ENCODE assay signal across 26 mouse cellular contexts in genomic region chr14:75218843-75219242, GRCm38 (mm10). TPM values are rescaled to one million over a fixed set of nuclear protein-coding genes. Genes with fewer than 3 reads are reported as not detected.
DNase-seq lines count a peak whose midpoint lies in the region; ATAC-seq and TF ChIP-seq lines count a peak whose summit lies in the region.
"Had no signal": no experiment of that assay in that cellular context is flagged by ENCODE, and none has a peak within 500 bp of the region (broad histone marks: within the 10 kb centered on the region; RNA-seq: fewer than 3 reads in every experiment).

No protein-coding gene starts in this region.

- 94% methylated on average over 2 of the region's 2 CpGs for WGBS in midbrain, embryonic 11.5 days
- WGBS in midbrain, embryonic 10.5 days: 86% methylated on average over 2 of the region's 2 CpGs
- 79% methylated on average over 2 of the region's 2 CpGs for WGBS in forebrain, embryonic 12.5 days
- 96% methylated on average over 2 of the region's 2 CpGs for WGBS in hindbrain, embryonic 13.5 days
- 90% methylated on average over 2 of the region's 2 CpGs for WGBS in neural tube, embryonic 12.5 days
- 90% methylated on average over 2 of the region's 2 CpGs for WGBS in heart, adult 2 months

- H3K27ac ChIP-seq in midbrain, embryonic 11.5 days (ENCODE audit: low read depth, low read length): no peak overlapping the region
- H3K27ac ChIP-seq in midbrain, embryonic 10.5 days (replicated peaks): no peak overlapping the region
- H3K27ac ChIP-seq in forebrain, embryonic 12.5 days: peak overlapping the region; percentile 82
- peak overlapping the region; percentile 76 for H3K27ac ChIP-seq in hindbrain, embryonic 13.5 days
- H3K27ac ChIP-seq in neural tube, embryonic 12.5 days: peak overlapping the region; percentile 12; the same call in 1 of the 2 replicates
- H3K27ac ChIP-seq in heart, adult 2 months: no peak overlapping the region
- H3K27ac ChIP-seq: heart, embryonic 10.5 days had no signal

- no peaks in the 10 kb centered on the region for H3K79me2 ChIP-seq in heart, adult 2 months (replicated peaks; ENCODE audit: control insufficient read depth, insufficient read depth, low read length)

- H3K4me2 ChIP-seq in midbrain, embryonic 11.5 days: no peak overlapping the region
- H3K4me2 ChIP-seq in forebrain, embryonic 12.5 days: no peak overlapping the region
- no peak overlapping the region for H3K4me2 ChIP-seq in hindbrain, embryonic 13.5 days
- H3K4me2 ChIP-seq in neural tube, embryonic 12.5 days (replicated peaks): no peak overlapping the region

- no peaks in the 10 kb centered on the region for H3K36me3 ChIP-seq in midbrain, embryonic 11.5 days (ENCODE audit: control insufficient read depth, insufficient read depth, low read length)
- no peaks in the 10 kb centered on the region for H3K36me3 ChIP-seq in midbrain, embryonic 10.5 days
- H3K36me3 ChIP-seq in forebrain, embryonic 12.5 days (replicated peaks): no peaks in the 10 kb centered on the region
- no peaks in the 10 kb centered on the region for H3K36me3 ChIP-seq in hindbrain, embryonic 13.5 days
- H3K36me3 ChIP-seq in neural tube, embryonic 12.5 days: no peaks in the 10 kb centered on the region
- no peaks in the 10 kb centered on the region for H3K36me3 ChIP-seq in heart, adult 2 months (ENCODE audit: control insufficient read depth, insufficient read depth, low read length)
- H3K36me3 ChIP-seq: heart, embryonic 10.5 days had no signal

- no peak for TF ChIP-seq POLR2A in heart, adult 2 months (IDR thresholded peaks at IDR 0.05; ENCODE audit: insufficient read depth, low read depth, low read length)

- 0 out of 2 replicates have a peak, but pooled peaks cover 4% of the 10 kb centered on the region for H3K4me1 ChIP-seq in midbrain, embryonic 11.5 days (ENCODE audit: control insufficient read depth, insufficient read depth, low read length)
- H3K4me1 ChIP-seq in midbrain, embryonic 10.5 days: peaks cover 9% of the 10 kb centered on the region; the same call in 1 of the 2 replicates
- peaks cover 15% of the 10 kb centered on the region for H3K4me1 ChIP-seq in forebrain, embryonic 12.5 days
- peaks cover 17% of the 10 kb centered on the region for H3K4me1 ChIP-seq in hindbrain, embryonic 13.5 days (replicated peaks)
- H3K4me1 ChIP-seq in neural tube, embryonic 12.5 days: peaks cover 6% of the 10 kb centered on the region; the same call in 1 of the 2 replicates
- H3K4me1 ChIP-seq in heart, adult 2 months (ENCODE audit: control insufficient read depth, insufficient read depth, low read length): no peaks in the 10 kb centered on the region
- H3K4me1 ChIP-seq: heart, embryonic 10.5 days; megakaryocyte, embryonic 14.5 days had no signal

- no peak overlapping the region for H3K9ac ChIP-seq in midbrain, embryonic 11.5 days (ENCODE audit: low read length)
- no peak overlapping the region for H3K9ac ChIP-seq in forebrain, embryonic 12.5 days
- no peak overlapping the region for H3K9ac ChIP-seq in hindbrain, embryonic 13.5 days
- H3K9ac ChIP-seq in neural tube, embryonic 12.5 days: no peak overlapping the region
- H3K9ac ChIP-seq in heart, adult 2 months (ENCODE audit: low read depth, low read length): no peak overlapping the region
- H3K9ac ChIP-seq: liver, postnatal 0 days had no signal

- TF ChIP-seq CTCF in heart, adult 2 months (IDR thresholded peaks at IDR 0.05): no peak

- no peak overlapping the region for H3K4me3 ChIP-seq in midbrain, embryonic 11.5 days (ENCODE audit: low read depth, low read length)
- H3K4me3 ChIP-seq in midbrain, embryonic 10.5 days: no peak overlapping the region
- no peak overlapping the region for H3K4me3 ChIP-seq in forebrain, embryonic 12.5 days (replicated peaks)
- no peak overlapping the region for H3K4me3 ChIP-seq in hindbrain, embryonic 13.5 days
- no peak overlapping the region for H3K4me3 ChIP-seq in neural tube, embryonic 12.5 days
- no peak overlapping the region for H3K4me3 ChIP-seq in heart, adult 2 months
- H3K4me3 ChIP-seq: heart, embryonic 10.5 days; megakaryocyte, embryonic 14.5 days had no signal

- ATAC-seq in midbrain, embryonic 11.5 days (ENCODE audit: low FRiP score): peak; percentile 43; the same call in 1 of the 2 replicates
- peak; percentile 12; the same call in 1 of the 2 replicates for ATAC-seq in forebrain, embryonic 12.5 days (ENCODE audit: low FRiP score)
- ATAC-seq in hindbrain, embryonic 13.5 days (ENCODE audit: low FRiP score): no peak
- peak; percentile 44 for ATAC-seq in neural tube, embryonic 12.5 days (ENCODE audit: low FRiP score, low read depth)
- ATAC-seq in erythroid progenitor cell, adult 5-6 weeks (replicated peaks; ENCODE audit: low FRiP score, poor library complexity, severe bottlenecking): no peak
- ATAC-seq: inflammation-experienced regulatory T-cells, adult 6 months; liver, postnatal 0 days had no signal

- intact Hi-C loops in heart, adult 2 months (cut with DNase I): no loop called here

- DNase-seq in midbrain, embryonic 11.5 days (ENCODE audit: low spot score, missing footprints): no peak
- no peak for DNase-seq in midbrain, embryonic 10.5 days (ENCODE audit: low spot score)
- DNase-seq in heart, adult 2 months: no peak
- no peak for DNase-seq in thymus, adult 18-20 months
- DNase-seq: adrenal gland, postnatal 14 days; cerebellum, adult 11 months; cerebellum, postnatal 10 days; kidney, adult 9 months; kidney, postnatal 25 days; left cerebral cortex, postnatal 4 days; liver, postnatal 0 days; lung, postnatal 10 days; right cerebral cortex, adult 18-20 months had no signal

- H3K27me3 ChIP-seq in midbrain, embryonic 11.5 days (ENCODE audit: control insufficient read depth, insufficient read depth, low read length): no peaks in the 10 kb centered on the region
- no peaks in the 10 kb centered on the region for H3K27me3 ChIP-seq in midbrain, embryonic 10.5 days (ENCODE audit: low read depth, poor library complexity, severe bottlenecking)
- H3K27me3 ChIP-seq in forebrain, embryonic 12.5 days: no peaks in the 10 kb centered on the region
- H3K27me3 ChIP-seq in hindbrain, embryonic 13.5 days: no peaks in the 10 kb centered on the region
- no peaks in the 10 kb centered on the region for H3K27me3 ChIP-seq in neural tube, embryonic 12.5 days (replicated peaks)
- H3K27me3 ChIP-seq in heart, adult 2 months (ENCODE audit: control insufficient read depth, insufficient read depth, low read length): no peaks in the 10 kb centered on the region
- H3K27me3 ChIP-seq: CH12.LX; megakaryocyte, embryonic 14.5 days had no signal

- no peak for TF ChIP-seq EP300 in heart, adult 2 months (IDR thresholded peaks at IDR 0.05; ENCODE audit: insufficient read depth, low read depth, low read length)

- no peaks in the 10 kb centered on the region for H3K9me3 ChIP-seq in midbrain, embryonic 11.5 days (ENCODE audit: control insufficient read depth, low read length)
- no peaks in the 10 kb centered on the region for H3K9me3 ChIP-seq in midbrain, embryonic 10.5 days (replicated peaks)
- H3K9me3 ChIP-seq in forebrain, embryonic 12.5 days: no peaks in the 10 kb centered on the region
- no peaks in the 10 kb centered on the region for H3K9me3 ChIP-seq in hindbrain, embryonic 13.5 days
- H3K9me3 ChIP-seq in neural tube, embryonic 12.5 days: no peaks in the 10 kb centered on the region
- H3K9me3 ChIP-seq: heart, embryonic 10.5 days; megakaryocyte, embryonic 14.5 days had no signal

RNA-seq across cellular contexts. Expression of gene Cpb2, which starts 23.2 kb away (rescaled TPM):
- polyA plus RNA-seq in midbrain, embryonic 11.5 days (2014; fragmentation: Nextera tagmentation; extraction: Ambion mirVana): not detected in 2 replicates
- polyA plus RNA-seq in midbrain, embryonic 10.5 days (2016; fragmentation: Nextera tagmentation; extraction: Ambion mirVana): not detected in 2 replicates
- not detected in 2 replicates for polyA plus RNA-seq in forebrain, embryonic 12.5 days (2016; fragmentation: Nextera tagmentation; extraction: Ambion mirVana)
- not detected in 2 replicates for polyA plus RNA-seq in hindbrain, embryonic 13.5 days (2015; fragmentation: Nextera tagmentation; extraction: Ambion mirVana)
- polyA plus RNA-seq in neural tube, embryonic 12.5 days (2016; fragmentation: Nextera tagmentation; extraction: Ambion mirVana): 0.32 TPM in 1 of 2 replicates, not detected in the other
- total RNA-seq in heart, adult 2 months (2021): not detected
- polyA plus RNA-seq in heart, adult 2 months (2012; rRNA removed): not detected in 2 replicates
- total RNA-seq in erythroid progenitor cell, adult 5-6 weeks (2015; ENCODE audit: low replicate concordance): not detected in 2 replicates
- not detected in 2 replicates for total RNA-seq in erythroid progenitor cell, adult 5-6 weeks (2017; ENCODE audit: low replicate concordance)
- total RNA-seq: CH12.LX; layer of hippocampus, adult 8-10 months; left cerebral cortex, postnatal 4 days; MEL had no signal
- polyA plus RNA-seq: embryonic facial prominence, embryonic 14.5 days; heart, postnatal 0 days; inflammation-experienced regulatory T-cells, adult 6 months; small intestine, adult 2 months had no signal

Comparison
In these comparisons a context has a peak if more than half of its experiments do, and no peak if none do; other contexts are left out.
1. ATAC-seq: peak in midbrain, embryonic 11.5 days (single experiment), forebrain, embryonic 12.5 days (single experiment) and neural tube, embryonic 12.5 days (single experiment); none in hindbrain, embryonic 13.5 days (single experiment) and erythroid progenitor cell, adult 5-6 weeks (single experiment).
2. H3K27ac ChIP-seq: peak in forebrain, embryonic 12.5 days (single experiment), hindbrain, embryonic 13.5 days (single experiment) and neural tube, embryonic 12.5 days (single experiment); none in midbrain, embryonic 11.5 days (single experiment), midbrain, embryonic 10.5 days (single experiment) and heart, adult 2 months (single experiment).